ENCODE assay signal across 37 mouse cellular contexts in genomic region chr16:32133148-32133547, GRCm38 (mm10). TPM values are rescaled to one million over a fixed set of nuclear protein-coding genes. Genes with fewer than 3 reads are reported as not detected.
"Had no signal": no experiment of that assay in that cellular context is flagged by ENCODE, and none has a peak within 500 bp of the region (broad histone marks: within the 10 kb centered on the region; RNA-seq: fewer than 3 reads in every experiment).

No protein-coding gene starts in this region.

- H3K9me3 ChIP-seq: heart, embryonic 13.5 days; heart, embryonic 15.5 days; hindbrain, embryonic 15.5 days; kidney, embryonic 15.5 days; limb, embryonic 13.5 days; limb, embryonic 15.5 days had no signal

- H3K9ac ChIP-seq: forebrain, postnatal 0 days; heart, embryonic 13.5 days; heart, embryonic 15.5 days; hindbrain, embryonic 13.5 days; hindbrain, embryonic 15.5 days; kidney, embryonic 15.5 days; limb, embryonic 13.5 days; limb, embryonic 15.5 days had no signal

- H3K27me3 ChIP-seq: heart, embryonic 13.5 days; heart, embryonic 15.5 days; hindbrain, embryonic 13.5 days; hindbrain, embryonic 15.5 days; kidney, embryonic 15.5 days; limb, embryonic 13.5 days; limb, embryonic 15.5 days had no signal

- DNase-seq: forebrain, postnatal 0 days; gastrocnemius, postnatal 14 days; gastrocnemius, postnatal 36 days; heart, adult 18-20 months; heart, postnatal 14 days; heart, postnatal 36 days; kidney, adult 11 months; kidney, adult 2 months; kidney, adult 9 months; kidney, postnatal 25 days; kidney, postnatal 4 days; layer of hippocampus, adult 9-11 months; layer of hippocampus, postnatal 36 days; left cerebral cortex, postnatal 4 days had no signal

- H3K4me3 ChIP-seq: heart, embryonic 13.5 days; heart, embryonic 15.5 days; hindbrain, embryonic 13.5 days; hindbrain, embryonic 15.5 days; kidney, embryonic 15.5 days; limb, embryonic 13.5 days; limb, embryonic 15.5 days had no signal

- H3K36me3 ChIP-seq: heart, embryonic 13.5 days; heart, embryonic 15.5 days; hindbrain, embryonic 13.5 days; hindbrain, embryonic 15.5 days; kidney, embryonic 15.5 days; limb, embryonic 13.5 days; limb, embryonic 15.5 days had no signal

- H3K4me1 ChIP-seq: heart, embryonic 15.5 days; hindbrain, embryonic 13.5 days; hindbrain, embryonic 15.5 days; kidney, embryonic 15.5 days; limb, embryonic 13.5 days; limb, embryonic 15.5 days had no signal

- H3K4me2 ChIP-seq: heart, embryonic 11.5 days; heart, embryonic 13.5 days; heart, embryonic 15.5 days; hindbrain, embryonic 13.5 days; hindbrain, embryonic 15.5 days; kidney, embryonic 15.5 days; limb, embryonic 13.5 days; limb, embryonic 15.5 days had no signal

- ATAC-seq: forebrain, postnatal 0 days; hindbrain, postnatal 0 days; intestine, embryonic 16.5 days had no signal

- H3K27ac ChIP-seq: heart, embryonic 13.5 days; heart, embryonic 15.5 days; hindbrain, embryonic 13.5 days; hindbrain, embryonic 15.5 days; hindbrain, postnatal 0 days; kidney, embryonic 15.5 days; kidney, postnatal 0 days; limb, embryonic 13.5 days; limb, embryonic 15.5 days had no signal

RNA-seq across cellular contexts. Expression of gene Bex6, which starts 46.5 kb away (rescaled TPM):
- total RNA-seq: forebrain, postnatal 0 days; gastrocnemius, adult 18-20 months; gastrocnemius, adult 8-10 months; gastrocnemius, postnatal 14 days; gastrocnemius, postnatal 36 days; heart, adult 18-20 months; heart, postnatal 14 days; heart, postnatal 36 days; hindbrain, postnatal 0 days; layer of hippocampus, adult 8-10 months; layer of hippocampus, postnatal 14 days; layer of hippocampus, postnatal 36 days; left cerebral cortex, adult 18-20 months; left cerebral cortex, adult 8-10 months; left cerebral cortex, postnatal 10 days; left cerebral cortex, postnatal 25 days; left cerebral cortex, postnatal 4 days had no signal
- polyA plus RNA-seq: forebrain, postnatal 0 days; gonadal fat pad, adult 2 months; heart, embryonic 13.5 days; heart, embryonic 15.5 days; heart, postnatal 0 days; hindbrain, embryonic 11.5 days; hindbrain, embryonic 13.5 days; hindbrain, embryonic 15.5 days; hindbrain, postnatal 0 days; intestine, embryonic 14.5 days; intestine, embryonic 16.5 days; kidney, adult 2 months; kidney, embryonic 15.5 days; kidney, postnatal 0 days; limb, embryonic 13.5 days had no signal
